Mouse (Mus musculus) liver, embryonic 13.5 days (tissue): Measurements from ENCODE around the gene Mfsd14a. TPM values are rescaled to one million over a fixed set of nuclear protein-coding genes. Genes with fewer than 3 reads are reported as not detected.
A peak's percentile ranks its signal among the peaks of the same experiment; 100 is the strongest.

Experiments
- ATAC-seq: fragments of 200-750 bp; cut with Nextera tagmentation; 2 replicates; pipeline ENCODE4 v1.8.0; 2017; ENCODE audit warnings: low read depth, mild to moderate bottlenecking, moderate number of reproducible peaks, moderate library complexity
- DNase-seq: peaks from one replicate; pipeline ENCODE4 v3.0.0; 2022
- H3K27ac ChIP-seq: fragments of 300-500 bp; sonication (generic); 2 replicates; pipeline ENCODE4 v1.5.1; 2015; ENCODE audit warnings: moderate library complexity, mild to moderate bottlenecking, inconsistent platforms
- H3K27me3 ChIP-seq: fragments of 300-500 bp; sonication (generic); 2 replicates; pipeline ENCODE4 v1.6.1; 2015; ENCODE audit warnings: mild to moderate bottlenecking, inconsistent platforms
- H3K36me3 ChIP-seq: fragments of 300-500 bp; sonication (generic); 2 replicates; pipeline ENCODE4 v1.6.1; 2015; ENCODE audit warnings: mild to moderate bottlenecking, inconsistent platforms
- H3K4me1 ChIP-seq: fragments of 300-500 bp; sonication (generic); replicated peaks from 2 replicates; pipeline ENCODE4 v1.6.1; 2015; ENCODE audit warnings: inconsistent platforms
- H3K4me2 ChIP-seq: fragments of 300-500 bp; sonication (generic); 2 replicates; pipeline ENCODE4 v1.6.1; 2015; ENCODE audit warnings: inconsistent platforms, mild to moderate bottlenecking, moderate library complexity
- H3K4me3 ChIP-seq: fragments of 300-500 bp; sonication (generic); replicated peaks from 2 replicates; pipeline ENCODE4 v1.5.1; 2015; ENCODE audit warnings: mild to moderate bottlenecking, inconsistent platforms
- H3K9ac ChIP-seq: fragments of 300-500 bp; sonication (generic); 2 replicates; pipeline ENCODE4 v1.6.1; 2015; ENCODE audit warnings: mild to moderate bottlenecking, inconsistent platforms
- H3K9me3 ChIP-seq: fragments of 300-500 bp; sonication (generic); replicated peaks from 2 replicates; pipeline ENCODE4 v1.6.1; 2016; ENCODE audit warnings: inconsistent platforms
- WGBS: fragments of 180-500 bp; shearing (Covaris S2); methylation state at CpG from one replicate; pipeline ENCODE4 v1.1.7; 2015; ENCODE audit not compliant: insufficient replicate concordance; 5-methylcytosine and 5-hydroxymethylcytosine counted together
- polyA plus RNA-seq: library from polyadenylated mRNA; unstranded; fragments of >200 nt; fragmentation: Nextera tagmentation; extraction: Ambion mirVana; gene quantifications from 2 replicates; pipeline ENCODE4 v1.2.1, GENCODE M21; 2015

Mfsd14a gene
- polyA plus RNA-seq, 1 experiment from 2014 or later = 35.5 TPM

DNA sequence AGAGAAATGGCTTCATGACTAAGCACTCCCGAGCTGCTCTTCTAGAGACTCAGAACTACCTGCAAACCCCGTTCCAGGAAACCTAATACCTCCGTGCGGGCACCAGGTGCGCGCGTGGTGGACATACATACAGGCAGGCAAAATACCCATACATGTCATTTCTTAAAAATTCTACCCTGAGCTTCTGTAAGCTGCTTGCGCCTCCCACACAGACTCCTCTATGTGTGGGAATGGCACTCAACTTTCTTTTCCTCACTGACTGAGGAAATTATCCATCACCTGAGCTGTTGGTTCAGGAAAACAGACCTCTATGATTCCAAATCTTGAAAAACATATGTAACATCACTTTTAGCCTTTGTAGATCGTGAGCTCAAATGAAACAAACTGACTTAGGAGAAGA is 11.8 kb downstream of the Mfsd14a start:
- Histone ChIP-seq H3K4me3 (no peak overlapping the region), H3K9me3 (no peaks in the 10 kb centered on the region)

DNA sequence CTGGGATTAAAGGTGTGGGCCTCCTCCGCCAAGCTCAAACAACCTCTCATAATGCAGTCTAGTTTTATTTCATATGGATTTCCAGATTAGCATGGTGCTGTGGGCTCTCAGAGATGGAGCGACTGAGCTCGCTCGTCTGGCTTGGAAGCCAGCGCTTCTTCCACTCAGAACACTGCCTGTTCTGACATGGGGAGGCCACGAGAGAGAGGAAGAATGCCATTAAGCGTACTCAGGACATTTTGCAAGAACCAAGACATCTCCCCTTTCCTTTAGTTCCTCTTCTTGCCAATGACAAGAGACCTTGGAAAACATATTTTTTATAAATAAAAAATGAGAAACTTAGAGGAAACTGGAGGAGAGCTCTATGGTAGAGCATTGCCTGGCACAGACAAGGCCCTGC is 13.7 kb downstream of the Mfsd14a start:
- H3K27ac ChIP-seq = no peak overlapping the region

More for the DNA sequence above, 11.8 kb downstream of the Mfsd14a start:
- no peaks in the 10 kb centered on the region for H3K27me3 ChIP-seq
- 92% methylated on average over 9 of the region's 9 CpGs for WGBS
- H3K9ac ChIP-seq = no peak overlapping the region
- H3K27ac ChIP-seq = no peak overlapping the region
- peaks cover 31% of the 10 kb centered on the region for H3K36me3 ChIP-seq
- ATAC-seq (no peak), DNase-seq (no peak)
- peaks cover 36% of the 10 kb centered on the region for H3K4me1 ChIP-seq
- no peak overlapping the region for H3K4me2 ChIP-seq

DNA sequence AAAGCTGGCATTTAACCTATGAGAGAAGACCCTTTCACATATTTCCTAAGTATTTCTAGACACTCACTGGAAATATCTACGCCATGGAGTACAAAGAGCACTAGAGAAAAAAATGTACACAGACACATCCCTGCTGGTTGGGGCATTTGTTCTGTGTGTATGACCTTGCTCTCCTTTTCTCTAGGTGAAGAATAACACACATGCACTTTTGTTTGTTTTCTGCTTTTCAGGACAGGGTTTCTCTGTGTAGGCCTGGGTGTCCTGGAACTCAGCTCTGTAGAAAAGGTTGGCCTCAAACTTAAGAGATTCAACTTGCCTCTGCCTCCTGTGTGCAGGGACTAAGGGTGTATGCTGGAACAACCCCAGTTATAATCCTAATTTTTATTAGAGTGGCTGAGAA is 16.1 kb downstream of the Mfsd14a start:
- ATAC-seq = no peak
- 89% methylated on average over 1 of the region's 1 CpGs for WGBS
- Histone ChIP-seq H3K27ac (no peak overlapping the region), H3K4me3 (no peak overlapping the region), H3K4me2 (no peak overlapping the region), H3K9ac (no peak overlapping the region), H3K9me3 (no peaks in the 10 kb centered on the region), H3K27me3 (no peaks in the 10 kb centered on the region), H3K4me1 (peaks cover 12% of the 10 kb centered on the region), H3K36me3 (peaks cover 69% of the 10 kb centered on the region)
- DNase-seq = no peak

More for the DNA sequence above, 13.7 kb downstream of the Mfsd14a start:
- H3K4me3 ChIP-seq = no peak overlapping the region
- ATAC-seq (no peak), DNase-seq (no peak)
- peaks cover 23% of the 10 kb centered on the region for H3K4me1 ChIP-seq
- no peaks in the 10 kb centered on the region for H3K27me3 ChIP-seq
- peaks cover 47% of the 10 kb centered on the region for H3K36me3 ChIP-seq
- H3K9me3 ChIP-seq = no peaks in the 10 kb centered on the region
- H3K9ac ChIP-seq = no peak overlapping the region
- no peak overlapping the region for H3K4me2 ChIP-seq
- WGBS = 83% methylated on average over 7 of the region's 7 CpGs

DNA sequence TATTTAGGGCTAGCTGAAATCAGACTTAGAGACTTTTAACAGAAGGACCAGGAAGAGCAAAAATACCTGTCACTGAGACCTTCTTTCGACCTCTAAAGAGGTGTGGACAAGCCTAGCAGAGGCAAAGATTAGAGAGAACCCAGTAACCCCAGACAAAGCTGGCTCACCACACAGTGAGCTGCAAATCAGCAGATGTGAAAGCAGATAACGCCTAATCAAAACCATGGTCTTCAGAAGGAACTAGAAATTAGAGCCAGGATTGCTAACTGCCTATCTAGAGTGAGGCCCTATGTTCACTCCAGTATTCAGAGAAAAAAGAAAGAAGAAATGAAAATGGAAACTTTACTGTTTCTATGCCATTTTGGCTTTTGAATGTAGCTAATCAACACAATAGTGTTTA is 20.1 kb downstream of the Mfsd14a start:
- Histone ChIP-seq H3K4me2 (no peak overlapping the region), H3K9ac (no peak overlapping the region), H3K27ac (no peak overlapping the region), H3K27me3 (no peaks in the 10 kb centered on the region), H3K9me3 (no peaks in the 10 kb centered on the region), H3K4me1 (peaks cover 12% of the 10 kb centered on the region), H3K4me3 (no peak overlapping the region), H3K36me3 (peaks cover 90% of the 10 kb centered on the region)
- no peak for ATAC-seq
- no peak for DNase-seq
- WGBS = 59% methylated on average over 2 of the region's 2 CpGs

DNA sequence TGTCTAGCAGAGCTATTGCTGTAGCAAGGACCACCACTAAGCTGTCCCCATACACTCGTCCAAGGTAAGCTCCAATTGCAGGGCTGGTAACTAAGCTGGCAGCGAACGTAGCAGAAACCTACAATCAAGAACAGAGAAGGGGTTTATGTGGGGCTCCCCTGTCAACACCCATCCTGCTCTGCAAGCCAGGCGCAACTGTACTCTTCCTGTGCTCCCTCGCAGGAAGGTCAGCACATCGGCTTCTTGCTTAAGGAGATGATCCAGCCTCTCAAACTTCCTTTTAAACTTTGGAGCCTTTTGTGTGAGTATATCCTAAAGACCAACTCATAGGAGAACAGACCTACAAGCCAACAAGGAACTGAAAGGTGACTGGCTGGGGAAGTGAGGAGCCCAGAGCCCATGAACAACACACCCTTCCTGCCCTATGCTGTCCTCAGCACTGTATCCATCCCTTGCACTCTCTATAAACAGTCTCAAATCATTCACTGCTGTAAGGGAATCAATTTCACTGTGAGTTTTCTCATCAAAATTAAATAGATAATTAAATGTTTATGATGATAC is 20.6 kb downstream of the Mfsd14a start:
- no peak for ATAC-seq
- Histone ChIP-seq H3K27me3 (no peaks in the 10 kb centered on the region), H3K4me2 (no peak overlapping the region), H3K27ac (no peak overlapping the region), H3K4me1 (peaks cover 12% of the 10 kb centered on the region), H3K36me3 (peaks cover 87% of the 10 kb centered on the region), H3K9me3 (no peaks in the 10 kb centered on the region), H3K9ac (no peak overlapping the region), H3K4me3 (no peak overlapping the region)
- no peak for DNase-seq
- WGBS = 88% methylated on average over 6 of the region's 6 CpGs

DNA sequence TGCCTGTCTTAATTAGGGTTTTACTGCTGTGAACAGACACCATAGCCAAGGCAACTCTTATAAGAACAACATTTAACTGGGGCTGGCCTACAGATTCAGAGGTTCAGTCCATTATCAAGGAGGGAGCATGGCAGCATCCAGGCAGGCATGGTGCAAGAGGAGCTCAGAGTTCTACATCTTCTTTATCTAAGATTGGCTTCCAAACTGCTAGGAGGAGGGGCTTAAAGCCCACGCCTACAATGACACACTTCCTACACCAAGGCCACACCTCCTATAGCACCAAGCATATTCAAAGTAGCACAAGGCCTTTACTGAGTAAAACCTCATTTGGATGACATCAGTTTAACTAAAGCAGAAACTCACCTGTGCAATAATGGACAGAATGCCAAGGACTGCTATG is 22.5 kb downstream of the Mfsd14a start:
- H3K27me3 ChIP-seq = no peaks in the 10 kb centered on the region
- H3K36me3 ChIP-seq = peaks cover 87% of the 10 kb centered on the region
- WGBS = 47% methylated on average over 1 of the region's 1 CpGs
- peak; percentile 75 for ATAC-seq
- no peak overlapping the region for H3K4me3 ChIP-seq
- H3K9ac ChIP-seq = no peak overlapping the region
- peak; percentile 22 for DNase-seq
- no peak overlapping the region for H3K4me2 ChIP-seq
- no peaks in the 10 kb centered on the region for H3K9me3 ChIP-seq
- peaks cover 12% of the 10 kb centered on the region for H3K4me1 ChIP-seq
- no peak overlapping the region for H3K27ac ChIP-seq

DNA sequence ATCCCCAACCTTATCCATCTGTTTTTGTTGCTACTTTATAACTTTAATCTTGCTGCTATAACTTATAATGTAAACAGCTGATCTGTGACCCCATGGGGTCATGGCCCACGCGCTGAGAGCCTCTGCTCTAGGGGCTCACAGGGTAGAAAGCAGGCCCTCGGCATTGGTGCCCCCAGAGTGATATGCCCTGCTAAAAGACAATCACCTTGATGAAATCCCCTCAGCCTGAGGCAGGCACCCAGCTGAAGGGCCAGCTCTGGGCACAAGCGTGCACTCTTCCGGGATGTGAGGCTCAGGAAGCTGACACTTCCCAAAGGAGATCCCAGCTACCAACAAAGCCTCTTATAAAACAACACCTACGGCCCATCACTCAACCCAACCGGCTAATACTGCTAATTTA is 23.9 kb downstream of the Mfsd14a start:
- ATAC-seq (no peak), DNase-seq (no peak)
- Histone ChIP-seq H3K9me3 (no peaks in the 10 kb centered on the region), H3K36me3 (peaks cover 90% of the 10 kb centered on the region), H3K9ac (no peak overlapping the region), H3K4me1 (peaks cover 12% of the 10 kb centered on the region), H3K4me3 (no peak overlapping the region), H3K27ac (no peak overlapping the region), H3K27me3 (no peaks in the 10 kb centered on the region), H3K4me2 (no peak overlapping the region)
- WGBS = 86% methylated on average over 7 of the region's 7 CpGs

DNA sequence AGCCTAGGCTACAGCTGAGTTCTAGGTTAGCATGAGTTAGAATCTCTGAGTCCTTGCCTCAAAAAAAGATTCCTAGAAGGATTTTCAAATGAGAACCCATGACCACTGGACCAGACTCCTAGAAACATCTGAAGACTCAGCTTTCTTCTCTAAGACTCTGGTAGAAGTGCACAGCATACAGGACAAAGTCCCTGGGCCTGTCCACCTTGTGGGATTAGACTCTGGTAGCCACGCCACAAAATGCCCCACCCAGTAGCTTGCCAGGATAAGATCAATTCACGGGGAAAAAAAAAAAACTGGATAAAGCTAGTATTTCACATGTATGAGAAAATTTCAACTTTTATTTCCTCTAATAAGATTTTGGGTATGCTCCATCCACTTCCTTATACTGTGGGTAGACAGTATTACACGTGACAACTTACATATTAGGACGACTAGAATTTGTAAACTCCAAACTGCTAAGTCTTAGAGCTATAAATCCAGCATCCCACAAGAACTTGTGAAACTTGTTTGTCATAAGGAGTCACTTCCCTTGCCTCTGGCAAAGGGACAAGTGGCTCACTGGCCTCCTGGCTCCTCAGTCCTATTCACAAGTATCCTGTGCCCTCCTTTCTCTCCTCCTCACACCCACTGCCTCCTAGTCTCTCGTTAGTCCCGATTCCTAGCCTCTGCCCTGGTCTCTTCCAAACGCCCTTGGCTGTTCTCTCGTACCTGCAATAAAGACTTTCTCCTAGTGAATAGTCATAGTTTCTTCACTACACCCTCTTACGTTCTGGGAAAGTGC is 24.6 kb downstream of the Mfsd14a start:
- no peak overlapping the region for H3K4me2 ChIP-seq
- ATAC-seq (no peak), DNase-seq (no peak)
- H3K4me1 ChIP-seq = peaks cover 7% of the 10 kb centered on the region
- peaks cover 88% of the 10 kb centered on the region for H3K36me3 ChIP-seq
- no peak overlapping the region for H3K27ac ChIP-seq
- no peak overlapping the region for H3K9ac ChIP-seq
- H3K27me3 ChIP-seq = no peaks in the 10 kb centered on the region
- no peaks in the 10 kb centered on the region for H3K9me3 ChIP-seq
- 79% methylated on average over 9 of the region's 9 CpGs for WGBS
- no peak overlapping the region for H3K4me3 ChIP-seq

DNA sequence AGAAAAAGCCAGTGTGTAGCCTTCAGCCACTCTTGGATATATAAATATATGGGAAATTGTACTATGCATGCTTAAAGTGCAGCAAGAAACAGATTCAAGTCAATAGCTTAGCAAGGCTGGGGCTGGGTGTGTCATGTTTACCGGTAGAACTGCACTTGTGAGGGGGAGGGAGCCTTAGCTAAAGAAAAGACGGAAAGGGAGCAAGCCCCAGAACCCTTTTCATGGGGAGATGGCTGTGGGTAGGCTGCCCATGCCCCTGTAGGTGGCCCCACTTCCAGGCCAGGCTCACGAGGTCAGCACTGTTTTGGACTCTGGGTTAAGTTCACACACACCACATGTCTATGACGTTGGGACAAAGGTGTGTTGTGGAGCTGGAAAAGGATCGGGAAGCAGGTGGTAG is 26.7 kb downstream of the Mfsd14a start:
- peaks cover 85% of the 10 kb centered on the region for H3K36me3 ChIP-seq
- H3K4me3 ChIP-seq = no peak overlapping the region
- H3K9ac ChIP-seq = no peak overlapping the region
- no peak overlapping the region for H3K4me2 ChIP-seq
- ATAC-seq = no peak
- H3K9me3 ChIP-seq = no peaks in the 10 kb centered on the region
- peaks cover 7% of the 10 kb centered on the region for H3K4me1 ChIP-seq
- 74% methylated on average over 5 of the region's 5 CpGs for WGBS
- H3K27ac ChIP-seq = no peak overlapping the region
- no peak for DNase-seq
- no peaks in the 10 kb centered on the region for H3K27me3 ChIP-seq

DNA sequence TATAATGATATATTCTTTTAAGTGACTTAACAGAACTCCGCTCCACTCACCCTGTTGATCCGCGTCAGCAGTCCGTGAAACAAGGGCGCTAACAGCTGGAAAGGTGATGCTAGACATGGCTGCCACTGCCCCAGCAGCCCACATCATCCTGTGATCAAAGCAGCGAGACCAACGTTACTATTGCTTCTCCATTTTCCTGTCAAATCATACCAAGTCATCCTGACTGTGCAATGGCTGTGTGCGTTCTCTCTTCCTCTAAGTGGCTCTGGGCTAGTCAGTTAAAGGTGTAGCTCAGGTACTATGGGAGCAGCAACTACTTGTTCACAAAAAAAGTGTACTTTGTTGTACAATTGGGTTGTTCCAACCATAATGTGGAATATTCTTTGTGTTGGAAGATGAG is 27.6 kb downstream of the Mfsd14a start:
- Histone ChIP-seq H3K36me3 (peaks cover 85% of the 10 kb centered on the region), H3K27me3 (no peaks in the 10 kb centered on the region), H3K9ac (no peak overlapping the region), H3K4me3 (no peak overlapping the region), H3K4me1 (peaks cover 2% of the 10 kb centered on the region), H3K27ac (no peak overlapping the region), H3K9me3 (no peaks in the 10 kb centered on the region), H3K4me2 (no peak overlapping the region)
- DNase-seq (no peak), ATAC-seq (0 out of 2 replicates have a peak, but pooled peaks have one; percentile 30)
- 83% methylated on average over 8 of the region's 8 CpGs for WGBS

DNA sequence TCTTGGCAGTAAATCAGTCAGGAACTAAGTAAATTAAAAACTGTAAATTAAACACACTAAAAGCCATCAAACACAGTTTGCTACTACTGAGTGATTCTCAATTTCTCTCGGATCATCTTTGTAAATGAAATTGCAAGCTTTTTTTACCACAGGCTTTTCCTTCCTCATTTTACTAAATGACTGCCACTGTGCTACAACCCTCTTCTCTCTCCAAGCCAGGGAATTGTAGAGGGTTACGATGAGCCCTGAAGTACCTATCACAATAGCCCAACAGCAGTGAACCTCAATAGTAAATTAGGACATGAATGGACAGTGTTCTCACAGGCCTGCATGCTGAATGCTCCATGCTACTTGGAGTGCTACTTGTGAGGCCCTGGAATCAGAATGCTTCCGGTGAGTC is 28.4 kb downstream of the Mfsd14a start:
- Histone ChIP-seq H3K9me3 (no peaks in the 10 kb centered on the region), H3K4me3 (no peak overlapping the region), H3K36me3 (peaks cover 77% of the 10 kb centered on the region), H3K27me3 (no peaks in the 10 kb centered on the region), H3K27ac (no peak overlapping the region), H3K9ac (no peak overlapping the region), H3K4me2 (no peak overlapping the region), H3K4me1 (no peaks in the 10 kb centered on the region)
- no peak for DNase-seq
- 77% methylated on average over 3 of the region's 3 CpGs for WGBS
- no peak; the same call in 1 of the 2 replicates for ATAC-seq

DNA sequence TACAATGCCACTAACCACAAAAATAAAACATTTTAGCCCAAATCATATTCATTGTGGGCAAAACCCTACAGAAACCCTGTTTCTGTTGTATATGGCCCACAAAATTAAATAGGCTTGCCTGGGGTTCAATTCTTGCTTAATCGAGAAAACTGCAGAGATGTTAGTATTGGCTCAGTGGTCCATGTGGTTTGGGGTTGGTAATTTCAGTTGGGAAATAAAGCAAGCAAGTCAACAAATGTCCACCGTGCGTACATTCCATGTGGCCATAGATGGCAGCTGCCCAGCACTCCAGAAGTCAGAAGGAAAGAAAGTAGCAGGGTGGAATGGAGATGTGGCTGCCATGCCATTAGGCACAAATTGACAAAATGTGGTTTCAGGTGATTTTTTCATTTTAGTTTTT is 29.5 kb downstream of the Mfsd14a start:
- DNase-seq = no peak
- no peak overlapping the region for H3K4me2 ChIP-seq
- H3K9me3 ChIP-seq = no peaks in the 10 kb centered on the region
- no peak for ATAC-seq
- H3K27me3 ChIP-seq = no peaks in the 10 kb centered on the region
- H3K9ac ChIP-seq = no peak overlapping the region
- no peaks in the 10 kb centered on the region for H3K4me1 ChIP-seq
- H3K36me3 ChIP-seq = peaks cover 69% of the 10 kb centered on the region
- WGBS = 83% methylated on average over 3 of the region's 3 CpGs
- H3K4me3 ChIP-seq = no peak overlapping the region
- no peak overlapping the region for H3K27ac ChIP-seq
